Mouse (Mus musculus) layer of hippocampus, adult 9-10 months (tissue): Measurements from ENCODE around the gene Rarg.

Source experiments
- DNase-seq: peaks from one replicate; pipeline ENCODE4 v3.0.0; 2022; ENCODE audit warnings: low spot score

Gene Rarg

GRCm38 (mm10) chr15:102256431-102257201 lies 701 bp downstream of the Rarg start:
- DNase-seq: no peak

- DNase-seq: no peak
Observed at GRCm38 (mm10) chr15:102255547-102256255, 1.6 kb downstream of the Rarg start.

GRCm38 (mm10) chr15:102250521-102250920 lies 6.8 kb downstream of the Rarg start:
- DNase-seq: no peak

- DNase-seq: no peak
Observed at GRCm38 (mm10) chr15:102249967-102250366, 7.3 kb downstream of the Rarg start.

GRCm38 (mm10) chr15:102249251-102249691 lies 8.0 kb downstream of the Rarg start:
- no peak for DNase-seq

- no peak for DNase-seq
Observed at GRCm38 (mm10) chr15:102248812-102249191, 8.5 kb downstream of the Rarg start.

GRCm38 (mm10) chr15:102248131-102248811 lies 9.0 kb downstream of the Rarg start:
- DNase-seq: no peak

GRCm38 (mm10) chr15:102247252-102248130 lies 9.8 kb downstream of the Rarg start:
- no peak for DNase-seq

GRCm38 (mm10) chr15:102246866-102247251 lies 10.5 kb downstream of the Rarg start:
- DNase-seq: no peak

GRCm38 (mm10) chr15:102245891-102246741 lies 11.2 kb downstream of the Rarg start:
- DNase-seq: no peak

- DNase-seq: no peak
Observed at GRCm38 (mm10) chr15:102245461-102245881, 11.8 kb downstream of the Rarg start.

- no peak for DNase-seq
Observed at GRCm38 (mm10) chr15:102244306-102245191, 12.8 kb downstream of the Rarg start.

GRCm38 (mm10) chr15:102243229-102244190 lies 13.8 kb downstream of the Rarg start:
- DNase-seq: no peak

- no peak for DNase-seq
Observed at GRCm38 (mm10) chr15:102242404-102243228, 14.7 kb downstream of the Rarg start.

- no peak for DNase-seq
Observed at GRCm38 (mm10) chr15:102240607-102241006, 16.7 kb downstream of the Rarg start.

- DNase-seq: no peak
Observed at GRCm38 (mm10) chr15:102239851-102240250, 17.5 kb downstream of the Rarg start.

GRCm38 (mm10) chr15:102239260-102239590 lies 18.1 kb downstream of the Rarg start:
- DNase-seq: no peak
